9 mouse cellular contexts compared by ENCODE assay signal in the genomic region with DNA sequence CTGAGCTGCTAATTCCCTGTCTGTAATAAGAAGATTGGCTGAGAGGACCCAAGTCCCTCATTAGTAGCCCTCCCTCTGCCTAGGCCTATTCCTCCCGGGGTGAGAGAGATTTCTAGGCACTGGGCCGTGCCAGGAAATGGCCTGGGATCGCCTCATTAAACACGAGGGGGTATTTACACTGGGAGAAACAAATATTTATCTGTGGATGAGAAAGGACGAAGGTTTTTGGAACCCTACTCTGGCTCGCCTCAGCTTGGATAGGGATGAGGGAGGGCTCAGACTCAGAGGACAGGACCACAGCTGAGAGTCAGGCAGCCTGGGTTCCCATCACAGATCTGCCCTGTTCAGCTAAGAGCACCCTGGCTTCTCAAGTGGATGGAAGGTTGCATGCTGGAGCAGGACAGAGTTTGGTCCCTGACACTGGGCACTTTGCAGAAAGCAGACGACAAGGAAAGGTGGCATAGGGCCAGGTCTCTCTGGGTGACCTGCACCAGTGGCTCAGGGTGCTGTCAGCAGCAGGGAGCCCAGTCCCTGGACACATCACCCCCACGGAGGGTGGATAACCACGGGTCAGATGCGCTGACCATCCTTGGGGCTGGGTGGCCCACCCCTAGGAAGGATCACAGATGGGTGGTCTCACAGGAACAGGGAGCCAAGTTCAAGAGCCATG.
DNase-seq lines count a peak whose midpoint lies in the region; ATAC-seq lines count a peak whose summit lies in the region.
"Had no signal": no experiment of that assay in that cellular context is flagged by ENCODE, and none has a peak within 500 bp of the region (broad histone marks: within the 10 kb centered on the region; RNA-seq: fewer than 3 reads in every experiment).

No protein-coding gene starts in this region.

- no peaks in the 10 kb centered on the region for H3K27me3 ChIP-seq in kidney, embryonic 16.5 days (ENCODE audit: insufficient read depth, low read length)
- no peaks in the 10 kb centered on the region for H3K27me3 ChIP-seq in limb, embryonic 10.5 days (ENCODE audit: low read depth, poor library complexity, severe bottlenecking)
- H3K27me3 ChIP-seq: embryonic facial prominence, embryonic 15.5 days had no signal

- no peak overlapping the region for H3K9ac ChIP-seq in kidney, embryonic 16.5 days (replicated peaks; ENCODE audit: low read length)
- H3K9ac ChIP-seq: embryonic facial prominence, embryonic 15.5 days had no signal

- peak; percentile 35 for DNase-seq in adrenal gland, adult 2 months
- DNase-seq in adrenal gland, adult 18-20 months (ENCODE audit: low spot score in 2 of 2) = no peak
- DNase-seq in kidney, adult 18-20 months = no peak
- no peak for DNase-seq in limb, embryonic 10.5 days (ENCODE audit: low spot score)
- DNase-seq in lung, postnatal 36 days = peak; percentile 37
- DNase-seq in layer of hippocampus, postnatal 10 days (ENCODE audit: low spot score in 2 of 2) = no peak
- DNase-seq in thymus, postnatal 0 days (ENCODE audit: low spot score) = no peak

- 30% methylated on average over 10 of the region's 10 CpGs for WGBS in kidney, embryonic 16.5 days
- 71% methylated on average over 10 of the region's 10 CpGs for WGBS in limb, embryonic 10.5 days

- H3K4me2 ChIP-seq in kidney, embryonic 16.5 days (replicated peaks; ENCODE audit: low read depth, low read length) = no peak overlapping the region
- H3K4me2 ChIP-seq: embryonic facial prominence, embryonic 15.5 days had no signal

- peak overlapping the region; percentile 32; the same call in 1 of the 2 replicates for H3K27ac ChIP-seq in kidney, embryonic 16.5 days (ENCODE audit: low read length)
- H3K27ac ChIP-seq in limb, embryonic 10.5 days = peak overlapping the region; percentile 38; the same call in 1 of the 2 replicates
- H3K27ac ChIP-seq: embryonic facial prominence, embryonic 15.5 days had no signal

- H3K4me3 ChIP-seq in kidney, embryonic 16.5 days (ENCODE audit: low read length) = no peak overlapping the region
- H3K4me3 ChIP-seq in limb, embryonic 10.5 days = no peak overlapping the region
- H3K4me3 ChIP-seq: embryonic facial prominence, embryonic 15.5 days had no signal

- H3K9me3 ChIP-seq in kidney, embryonic 16.5 days (ENCODE audit: low read length) = no peaks in the 10 kb centered on the region
- H3K9me3 ChIP-seq in limb, embryonic 10.5 days (replicated peaks) = no peaks in the 10 kb centered on the region
- H3K9me3 ChIP-seq: embryonic facial prominence, embryonic 15.5 days had no signal

- H3K36me3 ChIP-seq in kidney, embryonic 16.5 days (ENCODE audit: insufficient read depth, low read length) = no peaks in the 10 kb centered on the region
- no peaks in the 10 kb centered on the region for H3K36me3 ChIP-seq in limb, embryonic 10.5 days
- H3K36me3 ChIP-seq: embryonic facial prominence, embryonic 15.5 days had no signal

- peaks cover 40% of the 10 kb centered on the region for H3K4me1 ChIP-seq in kidney, embryonic 16.5 days (ENCODE audit: insufficient read depth, low read length)
- peaks cover 43% of the 10 kb centered on the region for H3K4me1 ChIP-seq in limb, embryonic 10.5 days

- ATAC-seq in kidney, embryonic 16.5 days (ENCODE audit: low FRiP score, low TSS enrichment) = peak; percentile 72

Comparison
In these comparisons a context has a peak if more than half of its experiments do, and no peak if none do; other contexts are left out.
1. DNase-seq: peak in adrenal gland, adult 2 months (single experiment) and lung, postnatal 36 days (single experiment); none in adrenal gland, adult 18-20 months (0 of 2), kidney, adult 18-20 months (single experiment), limb, embryonic 10.5 days (single experiment), layer of hippocampus, postnatal 10 days (0 of 2) and thymus, postnatal 0 days (single experiment).